Mouse (Mus musculus) cerebellum, postnatal 36 days (tissue): ENCODE measurements around the gene Sart3.

ENCODE experiments used
- DNase-seq, 2 experiments: peaks; one replicate each; pipeline ENCODE4 v3.0.0; 2021 to 2022; ENCODE audit warnings: mixed read lengths in 2 of 2

The Sart3 gene

DNA sequence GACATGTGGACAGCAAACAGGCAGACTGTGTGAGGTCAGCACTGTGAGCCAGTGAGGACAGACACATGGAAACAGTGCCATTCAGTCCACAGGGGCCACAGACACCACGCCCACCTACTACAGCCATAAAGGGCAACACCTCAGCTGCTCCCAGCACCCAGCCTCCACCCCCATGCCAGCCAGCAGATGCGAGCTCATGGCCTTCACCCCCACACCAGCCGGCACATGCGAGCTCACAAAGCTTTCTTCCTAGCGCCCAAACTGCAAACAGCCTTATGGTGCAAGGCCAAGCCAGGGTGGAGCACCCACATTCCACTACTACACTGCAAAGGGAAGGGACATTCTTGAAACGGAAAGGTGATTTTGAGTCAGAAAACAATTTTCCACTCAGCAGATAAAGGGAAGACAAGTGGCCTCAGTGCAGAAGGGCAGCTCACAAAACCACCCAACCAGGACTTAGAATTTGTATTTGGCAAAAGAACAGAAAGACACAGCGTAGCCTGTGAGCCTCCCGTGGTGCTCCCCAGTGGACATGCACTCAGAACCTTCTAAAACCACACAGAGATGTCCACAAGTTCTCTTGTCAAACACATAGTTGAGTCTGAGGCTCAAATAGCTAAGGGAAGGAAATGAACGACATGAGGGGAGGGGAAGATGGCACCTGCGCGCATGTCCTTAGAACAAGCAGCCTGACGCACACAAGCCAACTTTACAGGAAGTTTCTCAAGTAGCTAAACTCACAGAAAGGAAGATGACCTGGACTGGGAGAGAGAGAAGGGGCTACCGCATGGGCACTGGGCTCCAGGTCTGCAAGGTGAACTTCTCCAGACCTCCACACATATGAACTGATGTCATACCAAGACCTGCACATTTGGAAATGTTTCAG, 6.4 kb downstream of the Sart3 start:
- DNase-seq, result no peak

GRCm38 (mm10) chr5:113764426-113764825, 7.9 kb downstream of the Sart3 start:
- no peak for DNase-seq

- no peak for DNase-seq
Measured at GRCm38 (mm10) chr5:113761585-113761984, 10.7 kb downstream of the Sart3 start.

- no peak for DNase-seq
Measured at GRCm38 (mm10) chr5:113755347-113756030, 16.8 kb downstream of the Sart3 start.

GRCm38 (mm10) chr5:113751521-113752157, 20.7 kb downstream of the Sart3 start:
- DNase-seq, result peak; percentile 35 to 45

DNA sequence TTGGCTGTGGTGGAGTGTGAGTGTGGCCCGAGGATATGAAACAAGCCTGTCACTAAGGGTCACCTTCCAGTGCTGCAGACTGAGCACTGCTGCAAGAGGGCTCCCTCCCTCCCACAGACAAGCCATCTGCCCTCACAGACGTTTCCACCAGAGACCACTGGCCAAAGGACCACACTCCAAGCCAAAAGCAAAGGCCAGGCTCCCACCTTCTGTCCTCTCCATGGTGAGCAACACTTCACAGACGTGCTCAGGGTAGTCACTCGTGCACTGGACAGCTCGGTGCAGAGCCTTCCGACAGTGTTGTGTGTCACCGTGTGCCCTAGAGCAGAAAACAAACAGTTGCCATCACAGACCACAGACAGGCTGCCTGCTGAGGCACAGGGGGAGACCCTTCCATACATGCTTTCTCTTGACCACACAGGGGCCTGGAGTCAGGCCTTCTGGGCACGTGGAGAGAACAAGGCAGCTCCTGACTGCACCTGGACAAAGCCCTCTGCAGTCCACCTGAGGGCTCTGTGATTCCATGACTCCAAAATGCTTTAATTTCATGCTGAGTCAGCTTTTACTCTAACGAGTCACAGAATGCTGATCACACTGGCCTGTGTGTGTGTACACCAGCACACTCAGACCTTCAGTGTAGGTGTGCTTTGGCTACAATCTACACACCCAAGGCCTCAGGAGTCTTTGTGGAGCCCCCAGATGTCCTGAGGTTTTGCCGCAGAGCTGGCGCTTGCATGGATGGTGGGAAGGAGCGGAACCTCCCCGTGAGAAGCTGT, 23.6 kb downstream of the Sart3 start:
- DNase-seq, result peak; percentile 33 to 48

- no peak for DNase-seq
Measured at GRCm38 (mm10) chr5:113747629-113748028, 24.7 kb downstream of the Sart3 start.

DNA sequence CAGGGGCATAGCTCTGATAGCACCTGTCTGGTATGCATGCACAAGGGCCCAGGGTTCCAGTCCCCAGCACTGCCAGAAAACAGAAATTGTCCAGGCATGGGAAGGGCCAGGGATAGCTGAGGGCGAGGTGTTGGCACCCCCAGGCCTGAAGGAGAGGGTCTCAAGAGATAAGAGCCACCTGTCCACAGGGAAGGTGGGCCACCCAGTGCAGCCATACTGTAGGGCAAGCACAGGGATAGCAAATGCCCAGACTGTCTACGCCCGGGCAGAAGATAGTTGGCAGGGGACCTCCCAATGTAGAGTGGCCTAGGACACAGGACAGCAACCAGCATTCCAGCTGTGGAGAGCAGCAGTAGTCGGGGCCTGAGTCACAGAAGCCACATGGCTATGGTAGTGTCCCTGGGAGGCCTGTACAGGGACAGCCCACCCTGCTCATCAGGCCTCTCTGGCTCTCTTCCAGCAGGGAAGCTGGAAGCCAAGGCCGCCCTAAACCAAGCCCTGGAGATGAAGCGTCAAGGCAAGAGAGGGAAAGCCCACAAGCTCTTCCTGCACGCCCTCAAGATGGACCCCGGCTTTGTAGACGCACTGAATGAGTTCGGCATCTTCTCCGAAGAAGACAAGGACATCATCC, 34.6 kb downstream of the Sart3 start:
- no peak for DNase-seq

GRCm38 (mm10) chr5:113736522-113737164, 35.7 kb downstream of the Sart3 start:
- DNase-seq, result no peak

GRCm38 (mm10) chr5:113736113-113736502, 36.2 kb downstream of the Sart3 start:
- DNase-seq, result no peak

DNA sequence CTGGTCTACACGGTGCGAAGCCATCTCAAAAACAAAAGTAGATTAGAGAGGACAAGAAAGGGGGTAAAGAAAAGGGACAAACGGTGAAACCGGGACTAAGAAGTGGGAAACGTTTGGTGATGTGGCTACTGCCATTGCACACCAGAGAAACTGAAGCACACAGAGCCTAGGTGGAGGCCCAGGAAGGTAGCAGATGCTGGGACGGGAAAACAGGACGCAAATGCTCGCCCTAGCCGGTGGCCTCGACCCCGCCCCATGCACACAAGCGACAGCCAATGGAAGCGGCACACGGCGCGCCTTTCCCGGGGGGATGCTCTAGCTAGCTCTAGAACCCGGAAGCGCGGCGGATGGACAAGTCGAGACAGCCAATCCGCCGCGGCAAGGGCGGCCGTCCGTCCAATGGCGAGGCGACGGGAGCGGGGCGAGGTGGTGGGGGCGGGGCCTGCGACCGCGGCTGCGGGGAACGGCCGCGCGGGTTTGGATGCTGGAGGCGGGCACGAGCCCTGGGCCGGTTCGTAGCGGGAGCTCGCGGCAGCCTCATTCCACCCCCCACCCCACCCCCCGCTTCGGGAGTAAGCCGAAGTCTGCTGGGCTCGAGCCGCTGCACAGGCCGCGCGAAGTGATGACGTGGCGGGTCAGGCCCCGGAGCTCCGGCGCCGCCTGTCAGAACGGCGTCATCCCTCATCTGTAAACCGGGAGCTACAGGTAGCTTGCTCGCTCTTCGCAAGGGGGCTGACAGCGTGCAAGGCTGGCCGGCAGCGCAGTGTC, 36.8 kb downstream of the Sart3 start, which contains the start of gene Ficd:
Gene Ficd (plus strand): TSS at position 459 of the 768 bp plus-strand sequence.
- DNase-seq, result peak; percentile 90 to 92

DNA sequence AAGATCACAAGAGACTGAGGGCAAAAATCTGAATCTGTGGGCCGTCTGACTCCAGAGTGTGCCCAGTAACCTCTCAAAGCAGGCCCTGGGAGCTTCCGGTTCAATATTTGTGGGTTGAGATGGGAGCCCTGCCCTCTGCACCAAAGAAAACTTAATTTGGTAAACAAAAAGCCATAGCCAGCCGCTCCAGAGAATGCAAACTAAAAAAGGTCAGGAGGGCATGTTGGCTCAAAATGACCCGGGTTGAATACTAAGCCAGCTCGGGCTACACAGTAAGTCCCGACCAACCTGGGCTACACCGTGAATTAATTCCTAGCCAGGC, 37.3 kb downstream of the Sart3 start:
- no peak for DNase-seq

DNA sequence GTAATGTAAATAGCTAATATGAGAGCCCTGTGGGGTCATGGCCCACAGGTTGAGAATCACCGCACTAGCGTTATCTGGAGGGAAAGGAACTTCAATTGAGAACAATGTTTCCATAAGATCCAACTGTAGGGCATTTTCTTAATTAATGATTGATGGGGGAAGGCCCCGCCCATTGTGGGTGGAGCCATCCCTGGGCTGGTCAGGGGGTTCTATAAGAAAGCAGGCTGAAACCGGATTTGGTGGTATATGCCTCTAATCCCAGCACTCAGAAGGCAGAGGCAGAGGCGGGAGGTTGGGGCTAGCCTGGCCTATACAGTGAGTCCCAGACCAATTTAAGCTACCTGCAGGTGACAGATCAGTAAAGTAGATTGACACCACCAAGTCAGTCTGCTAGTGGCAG, 37.9 kb downstream of the Sart3 start:
- no peak for DNase-seq

DNA sequence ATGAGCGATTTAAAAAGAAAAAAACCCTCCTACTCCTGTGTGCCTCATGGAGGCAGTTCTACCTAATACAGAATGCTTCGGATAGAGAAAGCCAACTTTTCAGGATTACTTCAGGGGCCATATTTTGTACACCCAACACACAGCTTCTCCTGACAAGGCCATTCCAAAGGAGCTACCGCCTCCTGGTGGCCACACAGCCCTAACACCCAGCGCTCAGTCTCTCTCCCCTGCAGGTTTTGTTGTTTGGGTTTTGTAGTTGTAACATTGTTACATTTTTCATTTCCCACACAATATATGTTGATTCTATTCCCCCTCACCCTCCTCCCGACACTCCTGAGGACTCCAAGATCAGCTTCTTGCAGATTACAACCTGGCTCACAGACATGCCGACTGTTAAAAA, 40.1 kb downstream of the Sart3 start:
- DNase-seq, result peak; percentile 76 to 80

DNA sequence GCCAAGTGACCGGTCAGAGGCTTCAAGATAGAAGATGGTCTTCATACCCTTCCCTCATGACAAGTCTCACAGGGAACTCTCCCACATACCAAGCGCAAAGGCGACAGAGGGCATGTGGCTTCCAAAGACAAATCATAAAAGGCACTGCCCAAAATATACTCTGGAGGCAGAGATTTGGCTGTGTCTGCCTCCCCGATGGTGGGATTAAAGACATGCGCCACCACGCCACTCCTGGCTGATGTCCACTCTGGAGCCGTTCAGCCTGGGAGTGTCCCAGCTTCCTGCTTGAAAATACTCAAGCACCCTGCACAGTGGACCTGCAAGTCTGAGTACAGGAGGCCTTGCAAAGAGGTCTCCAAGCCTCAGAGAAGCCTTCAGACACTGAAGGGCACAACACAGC, 41.1 kb downstream of the Sart3 start:
- peak in 1 of 2 experiments; percentile 43 for DNase-seq

- DNase-seq, result peak in 1 of 2 experiments; percentile 43
Measured at GRCm38 (mm10) chr5:113730641-113731121, 41.6 kb downstream of the Sart3 start.

DNA sequence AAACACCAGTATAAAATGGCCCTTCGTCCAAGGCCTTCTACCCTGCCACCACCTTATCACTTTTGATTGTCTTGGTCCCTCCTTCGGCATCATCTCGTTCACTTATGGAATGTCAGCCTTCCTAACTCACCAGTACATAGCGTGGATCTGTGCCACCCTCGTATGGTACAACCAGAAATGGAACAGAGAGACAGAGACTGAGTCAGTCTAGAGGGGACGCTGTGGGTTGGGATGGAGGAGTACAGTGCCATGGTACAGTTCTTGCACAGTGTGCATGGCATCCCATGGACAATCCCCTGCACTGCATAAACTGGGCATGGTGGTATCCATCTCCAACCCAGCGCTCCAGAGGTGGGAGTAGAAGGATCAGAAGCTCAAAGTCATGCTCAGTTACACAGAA, 43.6 kb downstream of the Sart3 start:
- DNase-seq, result no peak

DNA sequence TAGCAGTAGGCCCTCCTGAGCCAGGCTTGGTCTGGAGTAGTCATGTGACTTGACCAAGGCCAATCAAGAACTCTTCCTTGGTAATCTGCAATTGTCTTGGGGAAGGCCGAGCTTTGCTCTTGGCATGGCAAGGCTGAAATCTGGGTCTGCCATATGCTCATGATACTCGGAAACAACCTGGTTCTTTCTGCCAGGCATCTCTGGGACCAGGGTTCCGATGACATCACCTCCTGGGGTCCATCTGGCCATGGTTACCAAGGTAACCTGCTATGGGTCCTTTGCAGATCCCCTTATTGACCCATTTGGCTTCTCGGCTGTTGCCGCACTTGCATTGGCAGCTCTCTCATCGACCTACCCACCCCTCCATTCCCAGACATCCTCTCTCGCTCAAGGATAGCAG, 44.3 kb downstream of the Sart3 start:
- peak; percentile 94 to 95 for DNase-seq

DNA sequence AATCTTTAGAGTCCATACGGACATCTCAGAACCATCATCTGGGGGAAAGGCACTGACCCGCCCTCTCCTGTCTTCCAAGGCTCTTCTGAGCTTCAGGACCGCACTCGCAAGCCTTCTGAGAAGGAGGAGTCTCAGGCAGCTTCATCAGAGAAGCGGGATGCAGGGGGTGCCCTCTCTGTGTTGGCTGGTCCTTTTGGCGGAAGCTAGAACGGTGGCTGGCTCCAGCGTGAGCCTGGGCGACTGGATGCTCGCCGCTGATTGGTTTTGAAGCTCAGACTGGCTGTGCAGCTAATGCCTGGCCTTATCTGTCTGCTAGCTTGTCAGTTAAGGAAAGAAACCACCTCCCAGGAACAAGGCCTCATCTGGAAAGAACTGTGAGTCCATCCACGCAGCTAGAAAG, 45.1 kb downstream of the Sart3 start:
- peak; percentile 74 to 82 for DNase-seq

- DNase-seq, result peak; percentile 66 to 67
Measured at GRCm38 (mm10) chr5:113726618-113727017, 45.7 kb downstream of the Sart3 start.

- DNase-seq, result no peak
Measured at GRCm38 (mm10) chr5:113725417-113725816, 46.9 kb downstream of the Sart3 start.
